Mouse (Mus musculus) layer of hippocampus, postnatal 36 days (tissue): ENCODE data around the gene Npnt. TPM values are rescaled to one million over a fixed set of nuclear protein-coding genes. Genes with fewer than 3 reads are reported as not detected.

Experiments
- DNase-seq, 2 experiments: peaks; one replicate each; pipeline ENCODE4 v3.0.0; 2022
- total RNA-seq, 2 experiments: library from RNA; stranded (reverse); gene quantifications; 2 replicates each; pipeline ENCODE4 v1.2.3; 2021

Gene Npnt
- total RNA-seq, 2 experiments from 2014 or later, result 14.3 to 19.8 TPM

DNA sequence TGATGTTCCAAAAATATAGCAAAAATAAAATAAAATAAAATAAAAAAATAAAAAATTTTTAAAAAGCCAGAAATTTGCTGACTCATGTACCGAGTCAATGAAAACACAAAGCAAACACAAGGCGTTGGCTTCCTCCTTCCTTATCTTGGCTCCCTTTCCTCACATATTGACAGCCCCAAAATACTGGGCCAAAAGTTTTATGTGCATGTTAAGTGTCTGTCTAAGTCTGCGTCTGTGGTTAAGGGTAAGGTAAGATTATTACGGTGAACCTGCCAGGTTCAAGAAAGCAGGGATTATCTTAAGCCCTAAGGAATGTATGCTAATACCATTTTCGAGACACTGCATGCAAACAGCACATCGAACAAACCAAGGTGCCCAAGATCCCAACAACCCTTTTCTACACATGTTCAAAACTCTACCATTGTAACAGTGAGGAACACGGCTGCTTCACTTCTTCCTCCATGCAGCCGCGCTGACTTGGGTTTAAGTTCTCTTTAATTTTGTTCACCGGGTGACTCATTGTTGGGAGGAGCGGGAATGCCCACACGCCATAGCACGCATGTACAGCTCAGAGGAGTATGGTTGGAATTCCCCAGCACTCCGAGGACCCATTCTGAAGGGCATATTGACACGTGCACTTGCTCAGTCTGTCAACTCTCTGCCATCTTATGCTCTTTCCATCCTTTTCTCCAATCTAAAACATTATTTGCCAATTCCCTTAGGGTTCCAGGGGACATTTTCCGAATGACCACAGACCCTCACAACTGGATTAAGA lies 62.8 kb downstream of the Npnt start:
- DNase-seq, result no peak

DNA sequence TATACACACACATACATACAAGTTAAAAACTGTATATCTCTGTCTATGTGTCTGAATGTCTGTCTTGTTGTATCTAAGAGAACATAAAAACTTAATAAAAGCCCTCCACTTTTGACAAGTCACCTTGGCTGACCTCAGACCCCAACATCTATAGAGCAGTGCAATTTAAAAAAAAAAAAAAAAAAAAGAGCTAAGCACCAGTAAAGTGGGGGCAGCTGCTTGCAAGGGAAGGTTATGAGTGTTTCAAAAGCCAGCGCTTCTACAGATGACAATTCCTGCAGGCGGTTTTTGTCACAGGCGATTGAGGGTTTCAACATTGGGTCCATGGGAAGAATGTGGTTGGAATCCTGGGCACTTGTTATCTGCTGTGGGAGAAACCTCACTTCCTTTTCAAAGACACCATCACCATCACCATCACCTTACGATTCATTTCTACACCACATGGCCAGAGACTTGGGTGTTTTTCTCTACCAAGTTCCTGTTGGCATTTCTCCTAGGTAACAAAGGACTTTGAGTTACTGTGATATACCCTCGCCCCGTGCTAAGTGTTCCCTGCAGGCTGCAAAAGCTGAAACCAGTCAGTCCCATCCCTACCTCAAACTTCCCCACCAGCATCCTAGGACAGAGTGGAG lies 63.6 kb downstream of the Npnt start:
- DNase-seq, result no peak

DNA sequence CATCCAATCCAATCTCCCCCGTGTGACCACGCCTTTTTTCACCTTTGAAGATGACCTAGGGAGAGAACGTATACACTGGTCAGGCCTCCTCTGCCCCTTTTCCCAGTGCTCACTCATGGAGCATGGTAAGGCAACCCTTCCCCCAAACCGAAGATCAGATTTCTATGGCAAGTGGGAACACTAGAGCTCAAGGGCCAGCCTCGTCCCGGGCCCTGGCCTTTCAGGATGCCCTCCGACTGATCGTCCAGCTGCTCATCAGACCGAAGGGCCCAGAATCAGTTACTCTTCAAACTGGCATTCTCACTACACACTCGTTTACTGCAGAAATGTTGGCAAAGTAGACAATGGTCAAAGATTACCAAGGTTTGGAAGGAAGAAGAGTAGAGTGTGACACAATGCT lies 65.6 kb downstream of the Npnt start:
- no peak for DNase-seq

DNA sequence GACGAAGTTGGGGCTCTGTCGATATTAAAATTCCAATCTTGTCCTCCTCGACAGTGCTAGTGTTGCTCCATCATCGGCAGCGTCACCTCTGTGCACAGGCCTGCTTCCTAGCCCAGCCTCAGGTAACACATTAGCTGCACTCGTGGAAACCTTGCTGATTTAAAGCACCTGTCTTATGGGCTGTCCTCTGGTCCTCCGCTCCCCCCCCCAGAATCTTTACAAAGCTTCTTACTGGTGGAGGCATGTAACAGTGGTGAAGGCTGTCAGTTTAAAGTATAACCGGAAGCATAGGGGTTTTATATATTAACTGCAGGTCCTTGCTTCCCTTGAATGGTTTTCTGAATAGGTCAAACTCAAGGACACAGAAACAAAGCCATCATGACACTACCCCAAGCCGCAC lies 66.8 kb downstream of the Npnt start:
- DNase-seq, result no peak

DNA sequence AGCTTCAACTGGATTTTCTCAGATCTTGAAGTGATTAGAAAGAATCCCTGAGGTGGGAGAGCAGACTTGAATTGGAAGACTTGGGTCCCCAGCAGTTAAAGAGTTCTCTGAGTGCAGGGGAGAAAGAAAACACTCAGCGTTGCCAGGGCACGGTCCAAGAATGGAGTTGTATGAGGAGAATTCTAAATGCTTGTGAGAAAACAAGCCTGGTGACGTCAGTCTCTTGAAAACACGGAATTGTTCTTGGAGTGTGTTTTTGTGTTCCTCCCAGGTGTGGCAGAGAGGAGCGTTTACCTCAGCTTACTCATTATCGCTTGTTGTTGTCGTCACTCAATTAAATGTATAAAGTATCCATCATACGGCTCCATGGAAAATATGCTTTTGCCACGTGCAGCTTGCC lies 69.3 kb downstream of the Npnt start:
- DNase-seq, result no peak

DNA sequence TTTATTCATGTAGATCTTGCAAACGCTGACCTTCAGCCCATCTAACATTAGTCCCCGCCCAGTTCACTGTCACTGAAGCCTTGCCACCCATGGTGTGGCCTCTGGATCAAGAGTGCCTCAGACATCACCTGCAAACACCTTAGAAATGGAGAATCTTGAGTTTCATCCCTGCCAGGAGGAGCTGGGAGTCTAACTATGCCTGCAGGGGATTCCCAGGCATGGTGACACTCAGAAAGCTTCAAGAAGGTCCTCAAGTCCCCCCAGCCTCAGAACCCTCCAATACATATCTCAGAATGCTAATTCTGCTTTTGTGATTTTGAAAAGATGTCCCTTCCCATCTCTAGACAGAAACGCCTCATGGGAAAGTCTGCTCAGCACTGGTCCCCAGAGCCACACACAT lies 69.7 kb downstream of the Npnt start:
- DNase-seq, result no peak

DNA sequence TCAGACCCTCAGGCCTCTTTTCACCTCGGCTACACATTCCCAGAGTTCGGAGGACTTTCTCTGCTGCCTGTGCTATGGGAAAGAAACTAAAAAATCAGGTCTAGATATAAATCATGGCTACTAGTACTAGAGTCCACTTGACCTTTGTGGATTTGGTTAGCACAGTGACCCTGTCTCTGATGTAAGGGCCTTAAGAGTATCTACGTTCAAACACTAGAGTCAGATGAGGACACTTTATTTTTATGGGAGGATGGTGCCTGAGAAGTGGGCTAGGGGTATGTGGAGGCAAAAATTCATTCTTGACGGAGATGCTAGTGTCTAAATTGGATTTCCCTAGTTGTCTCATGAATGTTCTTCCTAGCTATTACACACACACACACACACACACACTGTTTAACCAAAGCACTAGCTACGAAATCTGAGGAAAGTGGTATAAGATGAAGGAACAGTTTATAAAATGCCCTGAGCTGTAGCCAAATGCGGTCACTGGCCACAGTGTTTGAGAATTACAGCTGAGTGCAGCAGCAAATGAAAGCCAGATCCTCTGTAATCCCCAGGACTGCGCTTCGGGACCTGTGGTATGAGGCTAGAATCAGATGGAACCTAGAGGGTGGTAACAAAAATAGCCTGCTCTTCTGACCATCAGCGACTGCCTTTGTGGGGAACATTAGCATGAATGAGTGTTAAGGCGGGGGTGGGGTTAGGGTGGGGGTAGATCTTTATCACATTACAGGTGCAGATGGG lies 73.0 kb downstream of the Npnt start:
- no peak for DNase-seq

DNA sequence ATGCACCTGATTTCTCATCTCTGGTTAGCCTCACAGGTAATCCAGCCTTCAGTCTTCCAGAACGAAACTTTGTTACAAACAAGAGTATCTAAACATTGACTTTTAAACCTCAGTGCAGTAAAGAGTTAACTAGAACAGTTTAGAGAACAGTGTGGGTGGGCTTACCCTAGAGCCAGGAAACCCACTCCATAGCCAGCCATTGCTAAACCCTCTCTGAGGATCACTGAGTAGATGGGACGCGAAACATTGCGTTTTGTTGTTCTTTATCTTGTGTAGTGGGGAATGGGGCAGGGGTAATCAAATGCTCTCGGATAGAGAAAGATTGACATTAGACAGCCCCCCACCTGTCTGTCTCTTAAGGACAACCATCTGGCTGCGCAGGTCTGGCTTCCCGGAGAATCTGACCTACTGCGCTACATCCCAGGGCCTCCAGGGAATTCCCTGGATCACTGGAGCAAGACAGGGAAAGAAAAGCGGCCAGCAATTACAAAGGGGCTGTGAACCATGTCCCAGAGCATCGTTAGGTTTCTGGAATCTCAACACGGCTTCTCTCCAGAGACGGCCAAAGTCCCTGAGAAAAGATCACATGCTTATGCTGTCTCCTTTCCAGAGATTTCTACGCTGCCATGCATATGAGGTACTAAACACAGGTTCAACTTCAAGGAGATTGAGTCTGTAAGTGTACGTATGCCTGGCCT lies 73.9 kb downstream of the Npnt start:
- DNase-seq, result no peak

DNA sequence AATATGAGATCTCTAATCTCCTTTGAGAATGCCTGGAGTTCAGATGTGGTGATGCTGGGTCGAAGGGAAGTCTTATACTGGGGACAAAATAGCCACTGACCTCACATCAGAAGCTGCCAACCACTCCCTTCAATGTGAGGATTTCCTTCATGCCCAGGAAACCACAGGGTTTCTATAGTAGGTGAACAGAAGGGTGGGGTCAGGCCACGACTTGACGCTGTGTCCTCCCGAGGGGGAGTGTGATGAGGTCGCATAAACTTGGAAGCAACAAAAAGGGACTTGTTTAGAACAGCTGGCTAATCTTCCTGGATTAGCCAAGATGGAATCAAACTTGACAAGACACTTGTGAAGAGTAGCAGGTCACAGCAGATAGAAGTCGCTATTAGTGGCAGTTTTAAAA lies 76.8 kb downstream of the Npnt start:
- no peak for DNase-seq

DNA sequence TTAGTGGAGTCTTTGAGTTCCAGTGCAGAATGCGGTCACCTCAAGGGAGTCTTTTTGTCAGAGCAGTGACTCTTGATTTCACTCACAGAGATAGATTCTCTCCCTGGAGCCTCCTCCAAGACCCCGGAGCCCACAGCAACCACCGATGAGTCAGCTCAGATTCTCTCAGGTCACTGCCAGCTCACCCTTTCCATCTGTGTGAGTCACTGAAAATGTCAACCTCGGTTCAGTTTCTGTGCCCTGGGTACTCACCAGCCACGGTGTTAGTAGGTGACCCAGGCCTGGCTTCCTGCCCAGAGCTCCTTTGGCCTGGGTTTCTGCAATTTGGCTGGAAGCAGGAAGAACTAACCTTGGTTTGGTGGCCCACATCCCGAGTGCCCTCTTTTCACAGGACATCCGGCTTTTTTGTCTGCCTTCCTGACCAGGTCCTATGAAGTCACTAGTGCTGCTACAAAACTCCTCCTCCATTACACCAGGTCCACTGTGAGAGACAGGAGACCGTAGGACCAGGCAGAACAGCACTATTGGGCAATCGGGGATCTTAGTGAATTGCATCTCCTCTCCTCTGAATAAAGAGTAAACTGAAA lies 78.7 kb downstream of the Npnt start:
- DNase-seq, result no peak

DNA sequence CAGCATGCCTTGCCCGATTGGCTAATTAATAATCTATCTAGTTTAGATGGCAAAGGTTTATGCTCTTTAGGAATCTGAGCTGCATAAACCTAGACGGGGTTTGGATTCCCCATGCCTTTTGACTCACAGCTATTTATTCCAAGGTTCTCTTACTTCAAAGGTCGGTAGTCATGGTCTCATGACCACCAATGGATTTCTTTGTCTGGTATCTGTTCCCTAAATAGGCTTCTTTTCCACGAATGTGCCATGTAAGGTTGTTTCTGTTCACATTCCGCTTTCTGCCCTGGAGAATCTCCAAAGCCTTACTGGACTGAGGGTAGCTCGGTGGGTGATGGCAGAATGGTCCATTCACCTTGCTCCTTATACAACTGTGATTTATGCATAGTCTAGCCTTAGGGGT lies 80.0 kb downstream of the Npnt start:
- DNase-seq, result no peak

DNA sequence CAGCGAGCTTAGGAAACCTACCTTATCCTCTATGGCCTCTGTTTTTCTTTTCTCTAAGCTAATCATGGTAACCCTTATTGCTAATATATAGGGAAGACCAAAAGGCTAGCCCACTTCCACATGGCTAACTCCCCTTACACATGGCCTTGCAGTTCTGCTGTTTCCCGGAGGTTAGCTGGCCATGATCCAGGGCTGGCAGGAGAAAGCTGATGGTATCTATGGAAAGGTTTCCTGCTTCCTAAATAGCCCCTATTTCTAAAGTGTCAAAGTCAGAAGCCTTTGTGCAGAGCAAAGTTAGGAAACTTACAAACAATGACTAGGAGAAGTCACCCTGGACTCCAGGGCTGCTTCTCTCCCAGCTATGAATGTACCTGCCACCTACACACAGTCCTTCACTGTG lies 81.3 kb downstream of the Npnt start:
- DNase-seq, result no peak

DNA sequence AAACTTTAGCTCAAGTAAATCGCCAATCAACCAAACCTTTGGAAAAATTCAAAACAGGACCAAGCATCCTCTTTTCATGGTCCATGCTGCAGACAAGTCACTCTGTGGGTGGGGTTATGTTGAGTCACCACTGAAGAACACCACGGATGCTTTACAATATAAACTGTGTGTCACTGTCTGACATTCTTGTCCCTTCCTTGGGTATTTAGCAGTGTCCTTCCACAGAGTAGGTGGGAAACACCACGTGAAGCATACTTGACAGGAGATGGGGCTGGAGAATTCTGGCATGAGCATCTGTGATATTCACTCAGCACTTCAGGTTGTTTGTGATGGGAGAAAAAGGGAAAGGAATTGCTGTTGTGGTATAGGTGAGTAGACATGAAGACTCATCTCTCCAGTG lies 83.1 kb downstream of the Npnt start:
- DNase-seq, result no peak

DNA sequence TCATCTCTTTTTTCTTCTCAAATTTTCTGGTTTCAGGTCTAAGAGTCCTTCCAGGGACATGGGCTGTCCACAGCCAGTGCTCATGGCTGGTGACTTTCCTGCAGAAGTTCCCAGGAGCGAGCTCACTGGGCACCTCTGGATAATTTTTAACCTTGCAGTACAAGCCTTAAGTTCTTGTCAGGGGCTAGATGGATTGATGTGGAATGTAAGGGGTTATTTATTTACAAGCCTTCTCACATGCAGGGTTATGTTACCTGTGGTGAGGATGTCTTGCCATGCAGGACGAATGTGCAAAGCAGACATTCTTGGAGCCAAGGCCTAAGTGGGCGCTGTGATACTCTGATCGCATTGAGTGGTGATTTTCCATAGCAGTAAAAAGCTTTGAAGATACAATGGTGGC lies 84.5 kb downstream of the Npnt start:
- DNase-seq, result no peak

DNA sequence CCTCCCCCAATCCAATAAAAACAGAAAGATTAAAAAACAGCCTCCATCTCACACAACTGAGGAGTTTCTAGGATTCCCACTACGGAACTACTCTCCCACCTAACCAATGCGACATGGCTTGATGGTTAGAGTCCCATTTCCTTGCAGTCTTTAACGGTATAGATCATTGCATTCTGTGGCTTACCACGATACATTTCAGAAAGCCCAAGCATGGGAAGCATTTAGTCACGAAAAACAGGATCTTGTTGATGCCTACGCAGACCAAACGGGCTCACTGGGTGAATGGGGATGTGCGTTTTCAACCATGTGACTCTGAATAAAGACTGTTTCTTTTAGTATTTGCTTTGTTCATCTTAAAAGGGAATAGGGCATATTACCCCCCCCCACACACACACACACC lies 85.1 kb downstream of the Npnt start:
- DNase-seq, result no peak

DNA sequence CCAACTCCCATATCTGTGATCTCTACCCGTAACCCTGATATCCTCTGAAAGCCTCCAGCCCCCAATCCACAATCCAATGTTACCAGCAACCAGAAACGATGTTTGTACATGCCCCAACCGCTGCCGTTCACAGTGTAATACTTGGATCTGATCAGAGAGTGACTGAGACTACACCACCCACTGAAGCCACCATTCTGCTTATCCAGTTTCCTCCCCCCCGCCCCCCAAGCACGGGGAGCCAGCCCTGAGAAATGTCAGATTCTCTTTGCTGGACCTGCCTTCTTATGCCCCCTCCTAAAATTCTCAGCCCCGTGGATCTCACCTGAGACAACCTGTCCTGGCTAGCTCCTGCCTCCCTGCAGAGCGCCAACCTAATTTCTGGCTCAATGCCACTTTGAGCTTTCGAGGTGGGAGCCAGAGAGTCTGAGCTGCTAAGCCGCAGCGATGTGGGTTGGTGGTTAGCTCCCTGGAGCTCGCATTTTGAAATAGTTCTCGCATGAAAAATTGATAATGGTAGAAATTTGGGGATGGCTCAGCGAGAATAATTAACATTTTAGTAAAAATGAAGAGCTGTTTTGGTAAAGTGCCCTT lies 85.7 kb downstream of the Npnt start:
- no peak for DNase-seq

DNA sequence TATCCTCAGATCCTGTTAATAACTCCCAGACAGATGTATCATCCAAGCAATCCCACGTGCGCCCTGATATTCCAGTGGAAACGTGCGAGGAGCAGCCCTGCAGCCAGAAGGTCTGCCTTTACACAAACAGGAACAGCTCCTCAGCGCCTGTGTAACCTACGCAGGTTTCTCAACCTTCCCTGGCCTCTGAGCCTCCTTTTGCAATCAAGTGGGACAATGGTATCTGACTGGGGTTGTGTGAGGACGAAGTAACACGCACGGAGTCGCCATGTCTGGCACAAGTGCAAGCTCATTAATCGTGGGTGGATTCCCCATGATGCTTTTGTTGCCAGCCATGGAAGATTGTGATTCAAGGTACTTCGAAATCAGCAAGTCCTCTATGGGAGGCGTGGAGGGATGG lies 86.2 kb downstream of the Npnt start:
- DNase-seq, result no peak

DNA sequence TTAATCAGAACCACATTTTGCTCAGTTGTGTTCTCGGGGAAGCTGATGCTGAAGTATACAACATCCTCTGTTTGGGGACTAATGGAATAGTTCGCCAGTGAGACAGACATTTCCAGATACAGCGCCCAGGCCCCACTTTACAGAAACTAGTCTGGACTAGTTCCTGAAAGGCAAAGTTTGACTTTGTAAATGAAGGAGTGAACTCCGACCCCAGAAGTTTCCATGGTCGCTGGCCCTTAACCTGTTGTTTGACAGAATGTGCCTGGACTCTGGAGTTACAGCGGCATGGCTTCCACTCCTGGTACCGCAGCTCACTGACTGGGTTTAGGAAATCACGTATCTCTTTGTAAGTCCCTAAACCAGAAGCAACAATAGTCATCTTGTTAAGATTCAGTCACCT lies 89.3 kb downstream of the Npnt start:
- DNase-seq, result no peak

DNA sequence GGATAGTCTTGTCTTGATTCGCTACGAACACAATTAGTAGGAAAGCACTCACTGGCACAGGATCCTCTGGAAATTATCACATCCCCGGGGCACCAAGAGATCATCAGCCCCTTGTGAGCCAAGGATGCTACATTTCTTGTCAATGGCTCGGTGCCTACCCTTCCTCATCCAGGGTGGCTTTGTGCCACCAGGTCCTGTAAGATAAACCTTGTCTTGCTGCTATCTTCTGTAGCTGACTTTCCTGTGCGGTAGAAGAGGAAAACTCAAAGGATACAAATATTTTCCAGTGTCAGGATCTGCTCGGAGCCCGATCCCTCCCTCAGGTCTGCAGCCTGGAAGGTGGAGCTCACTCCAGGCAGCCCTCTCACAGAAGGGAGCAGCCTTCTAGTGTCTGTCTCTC lies 90.5 kb downstream of the Npnt start:
- DNase-seq, result no peak

DNA sequence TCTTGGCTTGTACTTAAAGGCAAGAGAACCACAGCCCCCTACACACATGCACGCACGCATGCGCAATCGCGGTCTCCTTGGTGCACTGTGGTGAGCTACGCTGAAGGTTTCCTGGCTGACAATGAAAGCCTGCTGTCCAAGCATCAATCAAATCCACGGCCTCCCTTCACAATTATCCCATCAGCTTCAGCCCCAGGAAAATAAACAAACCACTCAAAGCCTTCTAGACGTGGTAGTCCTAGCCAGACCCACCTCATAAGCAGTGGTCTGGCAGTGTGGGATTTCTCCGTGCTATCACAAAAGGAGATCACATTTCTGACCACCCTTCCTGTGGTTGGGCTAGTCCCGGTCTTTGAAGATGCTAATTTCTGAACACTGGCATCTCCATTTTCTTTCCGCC lies 91.2 kb downstream of the Npnt start:
- DNase-seq, result no peak

DNA sequence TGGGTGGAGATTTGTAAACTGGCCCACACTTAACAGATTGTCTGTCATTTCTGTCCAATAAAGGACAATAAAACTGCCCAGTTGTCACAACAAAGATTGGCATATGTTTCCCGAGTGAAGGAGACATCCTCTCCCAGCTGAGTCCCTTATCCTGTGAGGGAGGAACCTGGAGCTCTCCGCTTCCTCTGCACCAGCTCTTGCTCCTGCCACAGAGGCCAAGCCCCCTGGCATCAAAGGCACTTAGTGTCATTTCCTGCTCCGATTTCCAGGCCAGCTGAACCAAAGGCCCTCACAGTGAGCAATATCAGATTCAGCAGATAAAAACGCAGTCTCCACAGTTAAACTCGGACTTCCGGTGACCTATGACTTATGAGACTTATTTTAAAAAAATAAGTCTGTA lies 93.4 kb downstream of the Npnt start:
- DNase-seq, result no peak

DNA sequence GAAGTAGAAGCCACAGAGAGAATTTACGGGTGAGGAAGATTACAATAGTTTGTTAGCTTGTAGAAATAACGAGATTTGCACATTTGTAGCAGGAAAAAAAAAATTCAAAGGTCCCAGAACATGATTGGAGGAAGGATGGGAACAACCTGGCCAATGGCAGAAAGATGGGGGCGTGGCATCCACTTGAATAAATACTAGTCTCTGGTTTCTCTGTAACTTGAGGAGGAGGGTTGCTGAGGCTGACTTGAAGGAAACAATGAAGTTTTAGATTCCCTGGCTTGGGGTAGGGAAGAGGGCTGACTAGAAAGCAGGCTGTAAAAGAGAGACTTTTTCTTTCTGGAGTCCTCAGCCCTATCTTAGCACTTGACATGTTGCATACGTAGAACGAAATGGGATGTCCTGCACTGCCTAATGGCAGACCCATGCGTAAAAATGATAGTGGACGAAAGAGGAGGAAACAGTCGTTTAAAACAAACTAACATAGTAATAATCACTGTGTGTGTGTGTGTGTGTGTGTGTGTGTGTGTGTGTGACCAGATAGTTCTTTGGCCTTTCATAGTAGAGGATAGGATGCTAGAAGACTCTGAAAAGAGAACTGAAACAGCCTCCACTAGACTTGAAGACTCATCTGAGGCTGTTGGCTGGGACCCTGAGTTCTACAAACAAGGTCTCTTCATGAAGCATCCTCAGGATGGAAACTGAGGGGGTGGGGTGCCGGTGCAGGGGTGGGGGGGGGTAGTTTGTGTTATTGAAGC lies 94.5 kb downstream of the Npnt start:
- no peak for DNase-seq
